Mouse (Mus musculus): ENCODE results near the gene Gorasp1. TPM values are rescaled to one million over a fixed set of nuclear protein-coding genes. Genes with fewer than 3 reads are reported as not detected.

Gorasp1 gene
- polyA plus RNA-seq, 2 experiments = 28.1 to 32.4 TPM

DNA sequence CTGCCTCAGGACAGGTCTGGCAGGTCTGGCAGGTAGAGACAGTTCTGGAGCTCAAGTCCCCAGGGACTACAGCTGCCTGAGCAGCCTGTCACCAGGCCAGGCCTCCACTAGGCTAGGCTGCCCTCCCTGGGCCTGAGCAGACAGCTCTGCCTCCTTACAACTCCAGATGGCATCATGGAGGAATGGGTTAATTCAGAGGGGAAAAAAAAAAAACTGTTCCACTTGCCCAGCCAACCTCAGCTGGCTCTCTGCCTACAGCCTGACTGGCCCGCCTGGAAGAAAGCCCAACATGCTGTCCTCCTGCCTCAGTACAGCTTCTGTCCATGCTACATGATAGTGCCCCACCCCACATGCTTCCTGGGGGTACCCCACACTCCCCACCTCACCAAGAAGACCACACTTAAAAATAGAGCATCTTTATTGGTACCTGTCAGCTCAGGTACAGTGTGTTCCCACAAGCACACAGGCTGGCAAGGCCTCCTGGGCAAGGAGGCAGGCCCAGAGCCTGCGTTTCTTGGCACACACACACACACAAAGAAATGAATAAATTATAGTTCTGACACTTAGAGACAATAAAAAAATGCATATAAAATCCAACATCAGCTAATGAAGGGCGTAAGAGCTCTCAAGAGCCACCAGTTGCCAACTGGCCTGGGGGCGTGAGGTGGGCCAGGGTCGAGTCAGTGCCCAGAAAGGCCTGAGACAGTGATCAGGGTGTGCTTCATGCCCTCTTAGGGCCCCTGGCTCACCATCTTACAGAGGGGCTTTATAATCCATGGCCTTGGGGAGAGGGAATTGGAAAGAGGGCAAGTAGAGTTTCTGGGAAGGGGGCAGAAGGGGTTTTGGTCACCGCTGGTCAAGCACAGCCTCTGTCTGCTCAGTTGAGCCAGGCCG, 33.6 kb upstream of the Gorasp1 start:
- Histone ChIP-seq H3K36me3 (ENCODE audit: control insufficient read depth, insufficient read depth, low read length) (peaks cover 40% of the 10 kb centered on the region), H3K9me3 (ENCODE audit: control insufficient read depth, low read length) (no peaks in the 10 kb centered on the region), H3K27ac (replicated peaks; ENCODE audit: low read depth, low read length) (peak overlapping the region; percentile 38; the same call in 1 of the 2 replicates), H3K4me2 (replicated peaks; ENCODE audit: low read depth, low read length, severe bottlenecking) (no peak overlapping the region), H3K9ac (ENCODE audit: low read depth, low read length, severe bottlenecking) (no peak overlapping the region), H3K4me1 (ENCODE audit: control insufficient read depth, insufficient read depth, low read length) (peaks cover 16% of the 10 kb centered on the region), H3K27me3 (ENCODE audit: control insufficient read depth, insufficient read depth, low read length) (no peaks in the 10 kb centered on the region), H3K4me3 (replicated peaks; ENCODE audit: low read length) (no peak overlapping the region)
- DNase-seq (ENCODE audit: low spot score) (peak; percentile 69), ATAC-seq (ENCODE audit: low FRiP score, low read depth) (0 out of 2 replicates have a peak, but pooled peaks have one; percentile 11)
- 59% methylated on average over 7 of the region's 7 CpGs for WGBS
- TF ChIP-seq POLR2A (IDR thresholded peaks at IDR 0.05; ENCODE audit: borderline replicate concordance, extremely low read depth, insufficient read depth, insufficient read length) = no peak

DNA sequence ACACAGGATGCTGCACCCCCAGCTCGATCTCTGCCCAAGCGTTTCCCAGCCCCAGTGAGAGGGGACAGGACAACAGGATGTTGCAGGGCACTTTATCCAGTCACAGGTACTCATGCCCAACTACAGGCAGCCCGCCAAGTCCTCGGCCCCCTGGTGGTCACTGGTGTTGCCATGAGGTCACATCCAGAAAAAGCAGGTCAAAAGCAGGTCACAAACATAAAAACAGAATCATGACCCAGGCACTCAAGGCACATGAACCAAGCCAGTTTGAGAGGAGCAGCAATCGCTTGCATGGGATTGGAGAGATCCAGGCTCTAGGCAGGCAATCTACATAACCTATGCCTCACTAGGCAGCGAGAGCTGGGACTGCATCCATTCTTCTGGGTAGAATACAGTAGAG, 32.9 kb upstream of the Gorasp1 start:
- Histone ChIP-seq H3K4me1 (ENCODE audit: control insufficient read depth, insufficient read depth, low read length) (peaks cover 16% of the 10 kb centered on the region), H3K36me3 (ENCODE audit: control insufficient read depth, insufficient read depth, low read length) (peaks cover 38% of the 10 kb centered on the region), H3K27me3 (ENCODE audit: control insufficient read depth, insufficient read depth, low read length) (no peaks in the 10 kb centered on the region), H3K9ac (ENCODE audit: low read depth, low read length, severe bottlenecking) (no peak overlapping the region), H3K27ac (replicated peaks; ENCODE audit: low read depth, low read length) (peak overlapping the region; percentile 33; the same call in 1 of the 2 replicates), H3K4me2 (replicated peaks; ENCODE audit: low read depth, low read length, severe bottlenecking) (no peak overlapping the region), H3K9me3 (ENCODE audit: control insufficient read depth, low read length) (no peaks in the 10 kb centered on the region), H3K4me3 (replicated peaks; ENCODE audit: low read length) (no peak overlapping the region)
- no peak for TF ChIP-seq POLR2A (IDR thresholded peaks at IDR 0.05; ENCODE audit: borderline replicate concordance, extremely low read depth, insufficient read depth, insufficient read length)
- DNase-seq (ENCODE audit: low spot score) (no peak), ATAC-seq (ENCODE audit: low FRiP score, low read depth) (no peak)
- 37% methylated on average over 6 of the region's 6 CpGs for WGBS

DNA sequence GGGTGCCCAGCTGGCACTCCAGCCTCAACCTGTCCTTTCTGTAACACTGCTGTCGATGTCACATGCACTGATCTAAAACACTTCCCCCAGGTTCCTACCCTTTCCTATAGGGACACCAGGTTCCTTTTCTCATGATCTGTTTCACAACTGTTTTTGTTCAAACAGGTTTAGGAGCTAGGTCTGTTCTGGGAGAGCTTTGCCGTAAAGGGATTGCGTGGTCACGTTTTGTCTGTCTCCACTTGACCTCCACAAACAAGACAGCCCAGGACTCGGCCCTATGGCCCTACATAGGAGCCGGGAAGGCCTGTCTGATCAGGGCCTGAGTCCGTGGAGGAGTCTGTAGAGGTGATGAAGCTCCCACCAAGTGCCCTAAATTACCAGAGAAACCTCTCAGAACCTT, 32.4 kb upstream of the Gorasp1 start:
- Histone ChIP-seq H3K4me3 (replicated peaks; ENCODE audit: low read length) (no peak overlapping the region), H3K4me2 (replicated peaks; ENCODE audit: low read depth, low read length, severe bottlenecking) (no peak overlapping the region), H3K27me3 (ENCODE audit: control insufficient read depth, insufficient read depth, low read length) (no peaks in the 10 kb centered on the region), H3K9ac (ENCODE audit: low read depth, low read length, severe bottlenecking) (no peak overlapping the region), H3K9me3 (ENCODE audit: control insufficient read depth, low read length) (no peaks in the 10 kb centered on the region), H3K4me1 (ENCODE audit: control insufficient read depth, insufficient read depth, low read length) (peaks cover 16% of the 10 kb centered on the region), H3K27ac (replicated peaks; ENCODE audit: low read depth, low read length) (0 out of 2 replicates have a peak overlapping the region, but pooled peaks have one; percentile 33), H3K36me3 (ENCODE audit: control insufficient read depth, insufficient read depth, low read length) (peaks cover 35% of the 10 kb centered on the region)
- no peak for ATAC-seq (ENCODE audit: low FRiP score, low read depth)
- WGBS = 80% methylated on average over 7 of the region's 7 CpGs
- no peak for TF ChIP-seq POLR2A (IDR thresholded peaks at IDR 0.05; ENCODE audit: borderline replicate concordance, extremely low read depth, insufficient read depth, insufficient read length)
- no peak for DNase-seq (ENCODE audit: low spot score)

GRCm38 (mm10) chr9:119966221-119966910, 29.0 kb upstream of the Gorasp1 start:
- H3K9ac ChIP-seq (ENCODE audit: low read depth, low read length, severe bottlenecking) = no peak overlapping the region
- H3K27ac ChIP-seq (replicated peaks; ENCODE audit: low read depth, low read length) = no peak overlapping the region
- H3K4me1 ChIP-seq (ENCODE audit: control insufficient read depth, insufficient read depth, low read length) = peaks cover 22% of the 10 kb centered on the region
- WGBS = 85% methylated on average over 26 of the region's 26 CpGs
- H3K4me2 ChIP-seq (replicated peaks; ENCODE audit: low read depth, low read length, severe bottlenecking) = no peak overlapping the region
- no peak for ATAC-seq (ENCODE audit: low FRiP score, low read depth)
- no peak for DNase-seq (ENCODE audit: low spot score)
- H3K4me3 ChIP-seq (replicated peaks; ENCODE audit: low read length) = no peak overlapping the region
- TF ChIP-seq POLR2A (IDR thresholded peaks at IDR 0.05; ENCODE audit: borderline replicate concordance, extremely low read depth, insufficient read depth, insufficient read length) = no peak
- no peaks in the 10 kb centered on the region for H3K9me3 ChIP-seq (ENCODE audit: control insufficient read depth, low read length)
- peaks cover 4% of the 10 kb centered on the region; the same call in 1 of the 2 replicates for H3K36me3 ChIP-seq (ENCODE audit: control insufficient read depth, insufficient read depth, low read length)
- no peaks in the 10 kb centered on the region for H3K27me3 ChIP-seq (ENCODE audit: control insufficient read depth, insufficient read depth, low read length)

DNA sequence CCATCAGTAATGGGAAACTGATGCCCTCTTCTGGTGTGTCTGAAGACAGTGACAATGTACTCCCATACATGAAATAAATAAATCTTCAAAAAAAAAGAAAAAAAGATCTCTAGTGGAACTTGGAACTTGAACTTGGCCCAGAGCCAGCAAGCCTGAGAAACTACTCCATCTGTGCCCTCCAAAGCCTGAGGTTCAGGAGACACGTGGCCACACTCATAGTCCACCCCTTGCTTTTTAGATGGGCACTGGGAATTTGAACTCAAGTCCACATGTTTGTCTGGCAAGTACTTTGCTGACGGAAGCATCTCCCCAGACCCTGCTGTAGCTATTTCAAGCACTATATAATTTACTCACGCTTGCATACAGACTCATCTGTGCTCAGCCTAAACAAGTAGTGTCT, 27.8 kb upstream of the Gorasp1 start:
- DNase-seq (ENCODE audit: low spot score) (no peak), ATAC-seq (ENCODE audit: low FRiP score, low read depth) (no peak)
- Histone ChIP-seq H3K36me3 (ENCODE audit: control insufficient read depth, insufficient read depth, low read length) (peaks cover 3% of the 10 kb centered on the region; the same call in 1 of the 2 replicates), H3K27ac (replicated peaks; ENCODE audit: low read depth, low read length) (no peak overlapping the region), H3K27me3 (ENCODE audit: control insufficient read depth, insufficient read depth, low read length) (no peaks in the 10 kb centered on the region), H3K4me3 (replicated peaks; ENCODE audit: low read length) (no peak overlapping the region), H3K9ac (ENCODE audit: low read depth, low read length, severe bottlenecking) (no peak overlapping the region), H3K4me2 (replicated peaks; ENCODE audit: low read depth, low read length, severe bottlenecking) (no peak overlapping the region), H3K9me3 (ENCODE audit: control insufficient read depth, low read length) (no peaks in the 10 kb centered on the region), H3K4me1 (ENCODE audit: control insufficient read depth, insufficient read depth, low read length) (peaks cover 10% of the 10 kb centered on the region; the same call in 1 of the 2 replicates)
- WGBS = 68% methylated on average over 3 of the region's 3 CpGs
- no peak for TF ChIP-seq POLR2A (IDR thresholded peaks at IDR 0.05; ENCODE audit: borderline replicate concordance, extremely low read depth, insufficient read depth, insufficient read length)
